Mouse (Mus musculus) spleen, adult 18-20 months (tissue): ENCODE results near the gene Mia.

Source experiments
- DNase-seq, 2 experiments: peaks; one replicate each; pipeline ENCODE4 v3.0.0; 2022; ENCODE audit warnings: mixed read lengths in 2 of 2

Gene Mia

DNA sequence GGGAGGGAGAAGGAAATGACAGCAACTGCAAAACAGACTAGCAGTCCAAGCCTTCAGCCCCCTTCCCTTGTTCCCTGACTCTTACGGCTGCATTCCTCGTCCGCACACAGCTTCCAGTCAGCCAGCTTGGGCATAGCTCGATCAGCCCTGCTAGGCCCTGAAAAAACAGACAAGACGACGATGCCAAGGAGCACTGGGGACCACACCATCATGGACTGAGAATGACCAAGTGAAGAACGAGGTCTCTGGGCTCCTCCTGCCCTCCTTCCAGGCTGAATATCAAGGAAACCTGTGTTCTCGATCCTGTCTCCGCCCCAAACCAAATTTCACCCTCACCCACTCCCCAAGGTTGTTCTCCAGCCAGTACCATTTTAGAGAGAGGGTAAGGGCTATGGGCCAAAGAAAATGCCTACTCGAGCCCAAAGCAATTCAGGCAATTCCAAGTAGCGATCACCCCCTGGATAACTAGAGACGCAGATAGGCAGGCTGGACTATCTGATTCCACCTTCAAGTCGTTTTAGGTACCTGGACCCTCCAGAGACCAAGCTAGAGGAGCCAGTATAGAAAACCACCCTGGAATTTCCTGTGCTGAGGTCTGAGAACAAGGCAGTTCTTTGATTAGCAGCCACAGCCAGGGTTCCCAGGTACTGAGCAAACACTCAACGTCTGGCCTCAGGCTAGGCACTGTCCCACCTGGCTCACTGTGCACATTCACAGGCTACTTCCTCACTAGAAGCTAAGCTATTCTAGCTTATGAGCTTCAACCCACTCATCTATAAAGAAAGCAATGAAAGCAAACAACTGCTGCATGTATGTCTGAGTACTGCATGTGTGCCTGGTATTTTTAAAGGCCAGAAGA, at the start of gene Mia, which contains the start of gene Gm21983:
Gene Mia, minus strand, starts transcription at position 321 of the 859 bp plus-strand sequence.
Gene Gm21983, minus strand, starts transcription at position 250 of the 859 bp plus-strand sequence.
- no peak for DNase-seq

DNA sequence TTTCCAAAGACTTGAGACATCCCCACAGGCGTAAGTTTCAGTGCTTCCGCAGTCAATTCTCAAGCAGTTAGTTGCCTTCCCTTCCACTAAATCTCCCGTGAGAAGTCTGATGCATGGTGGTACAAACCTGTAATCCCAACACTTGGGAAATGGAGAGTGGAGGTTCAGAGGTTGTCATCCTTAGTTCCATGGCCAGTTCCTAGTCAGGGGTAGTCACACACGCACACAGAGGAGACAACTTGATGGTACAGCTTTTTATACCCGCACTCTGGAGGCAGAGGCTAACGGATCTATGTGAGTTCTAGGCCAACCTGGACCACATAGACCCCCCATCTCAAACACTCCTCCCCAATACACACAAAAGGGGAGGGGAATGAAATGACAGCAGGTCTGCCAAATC, 47.9 kb upstream of the Mia start:
- DNase-seq, result no peak

DNA sequence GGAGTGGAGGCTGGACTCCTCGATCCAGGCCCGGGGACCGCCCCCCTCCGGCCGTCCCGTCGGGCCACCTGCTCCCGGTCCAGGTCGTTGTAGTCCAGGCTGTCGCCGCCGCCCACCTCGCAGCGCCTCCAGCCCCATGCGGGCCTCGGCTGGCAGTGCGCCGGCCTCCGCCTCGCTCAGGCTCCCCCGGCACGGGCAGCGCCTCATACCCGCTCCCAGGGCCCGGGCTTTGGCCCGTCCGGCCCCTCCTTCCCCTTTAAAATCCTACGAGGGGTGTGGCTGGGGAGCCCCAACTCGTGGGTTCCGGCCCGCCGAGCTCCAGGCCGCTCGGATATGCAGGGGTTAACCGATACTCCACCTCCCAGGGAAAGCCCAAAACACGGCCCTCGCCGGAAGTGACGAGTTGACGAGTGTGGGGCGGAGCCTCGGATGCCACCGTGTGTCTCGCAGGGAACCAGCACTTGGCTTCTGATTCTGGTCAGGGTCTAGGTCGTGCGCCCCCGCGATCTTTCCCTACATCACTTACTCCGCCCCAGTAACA, 47.4 kb upstream of the Mia start, which contains the start of gene Itpkc:
Gene Itpkc, minus strand, starts transcription at position 381 of the 541 bp plus-strand sequence.
- DNase-seq, result peak; percentile 80 to 86

DNA sequence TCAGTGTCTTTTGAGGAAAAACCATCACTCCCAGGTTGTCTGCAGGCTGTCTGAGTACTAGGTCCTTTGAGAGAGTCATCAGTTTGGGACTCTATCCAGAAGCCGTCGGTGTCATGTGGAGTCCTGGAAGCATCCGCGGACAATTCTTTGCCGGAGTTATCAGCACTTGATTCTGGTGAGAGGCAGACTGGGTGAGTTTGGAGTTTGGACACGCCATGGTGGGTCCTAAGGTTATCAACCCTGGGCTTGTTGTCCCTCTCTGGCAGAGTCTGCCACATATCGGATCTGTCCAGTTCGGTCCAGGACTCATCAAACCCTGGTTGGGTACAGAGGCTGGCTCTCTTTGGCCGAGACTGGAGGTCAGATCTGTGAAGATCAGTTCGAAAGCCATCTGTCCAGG, 46.7 kb upstream of the Mia start:
- DNase-seq, result no peak

DNA sequence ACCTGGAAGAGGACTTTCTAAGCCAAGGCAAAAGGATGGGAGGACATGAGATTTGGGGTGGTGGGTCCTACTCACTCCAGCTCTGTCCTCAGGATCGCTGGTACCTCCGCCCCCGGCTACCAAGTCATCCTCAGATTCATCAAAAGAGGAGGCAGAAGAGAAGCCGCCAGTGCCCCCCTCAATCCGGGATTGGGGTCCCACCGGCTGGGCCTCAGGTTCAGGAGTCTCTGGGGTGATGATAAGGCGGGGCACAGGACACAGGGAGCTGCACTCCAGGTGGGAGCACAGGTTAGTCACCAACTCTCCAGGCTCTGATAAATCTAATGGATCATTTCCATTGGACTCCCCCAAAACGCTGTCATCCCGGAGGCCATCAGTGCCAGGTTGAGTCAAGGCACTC, 46.3 kb upstream of the Mia start:
- no peak for DNase-seq

DNA sequence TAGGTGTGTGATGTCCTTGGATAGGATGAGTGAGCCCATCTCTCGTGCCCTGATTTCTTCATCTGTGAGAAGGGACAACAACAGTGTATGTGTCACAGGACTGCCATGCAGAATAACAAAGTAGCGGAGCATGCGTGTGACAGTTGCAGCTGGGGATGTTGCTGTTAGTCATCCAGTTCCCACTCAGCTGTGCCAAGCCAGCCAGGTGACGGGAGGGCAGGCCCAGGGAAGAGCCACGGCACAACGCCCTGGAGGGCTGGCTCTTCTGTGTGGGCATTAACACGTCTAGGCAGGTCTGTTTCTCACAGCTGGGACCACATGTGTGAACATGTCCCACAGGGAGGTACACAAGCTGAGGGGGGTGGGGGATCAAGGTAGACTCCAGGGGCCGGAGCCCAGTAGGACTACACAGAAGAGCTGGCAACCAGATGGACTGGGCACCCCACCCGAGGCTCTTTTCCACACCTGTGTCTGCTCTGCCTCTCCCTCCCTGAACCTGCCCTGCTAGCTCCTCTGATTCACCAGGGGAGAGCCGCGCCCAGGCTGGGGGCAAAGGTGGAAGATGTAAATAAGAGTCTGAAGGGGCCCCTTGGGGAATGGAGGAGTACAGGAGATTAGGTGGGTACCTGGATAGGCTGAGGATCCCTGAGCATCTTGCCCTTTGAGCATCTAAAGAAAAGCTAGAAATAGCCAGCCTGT, 44.1 kb upstream of the Mia start:
- DNase-seq, result no peak

DNA sequence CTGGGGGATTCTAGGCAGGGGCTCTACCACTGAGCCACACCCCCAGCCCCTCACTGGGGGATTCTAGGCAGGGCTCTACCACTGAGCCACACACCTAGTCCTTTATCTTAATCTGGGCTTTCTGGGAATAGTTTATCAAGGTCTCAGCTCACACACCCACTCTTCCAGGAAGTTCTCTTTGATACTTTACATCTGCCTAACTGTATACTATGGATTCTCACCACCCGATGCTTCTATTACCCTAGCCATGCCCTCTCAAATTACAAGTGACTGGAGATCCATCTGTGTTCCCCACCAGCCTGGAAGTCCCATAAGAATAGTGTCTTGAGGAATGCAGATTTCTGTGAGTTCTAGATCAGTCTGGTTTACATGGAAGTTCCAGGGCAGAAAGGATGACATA, 41.6 kb upstream of the Mia start:
- no peak for DNase-seq

DNA sequence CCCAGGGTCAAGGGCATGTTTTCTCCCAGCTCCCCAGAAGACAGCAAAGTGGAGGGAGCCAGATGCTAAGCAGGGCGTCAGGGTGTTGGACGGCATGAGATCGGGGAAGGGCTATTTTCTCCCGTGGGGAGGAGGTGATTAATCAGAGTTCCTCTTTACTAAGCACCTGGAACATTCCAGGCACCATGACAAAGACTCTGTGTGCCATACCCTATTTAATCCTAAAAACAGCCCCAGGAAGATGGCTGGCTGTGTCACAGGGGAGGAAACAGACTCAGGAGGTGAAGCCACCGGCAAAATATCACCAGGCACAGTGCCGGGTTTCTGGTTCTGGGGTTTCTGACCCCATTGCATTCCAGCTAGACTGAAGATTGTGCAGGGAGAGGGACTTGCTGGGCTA, 41.0 kb upstream of the Mia start:
- DNase-seq, result no peak

DNA sequence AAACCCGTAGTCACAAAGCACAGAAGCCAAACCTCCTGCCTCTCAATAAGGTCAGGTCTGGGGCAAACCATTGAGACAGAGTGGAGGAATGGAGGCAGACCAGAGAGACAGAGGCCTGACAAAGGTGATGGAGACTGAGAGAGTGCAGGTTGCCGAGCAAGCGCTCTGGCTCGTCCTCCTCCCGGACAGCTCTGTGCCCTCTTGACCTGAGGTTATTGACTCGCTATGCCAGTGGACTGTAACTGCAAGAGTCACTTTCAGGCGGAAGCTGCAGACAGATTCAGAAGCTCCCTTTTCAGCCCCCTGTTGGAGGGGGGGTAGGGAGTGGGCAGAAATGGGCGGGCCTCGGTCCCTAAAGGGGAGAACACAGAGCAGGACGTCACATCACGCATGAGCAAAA, 39.0 kb upstream of the Mia start:
- no peak for DNase-seq

DNA sequence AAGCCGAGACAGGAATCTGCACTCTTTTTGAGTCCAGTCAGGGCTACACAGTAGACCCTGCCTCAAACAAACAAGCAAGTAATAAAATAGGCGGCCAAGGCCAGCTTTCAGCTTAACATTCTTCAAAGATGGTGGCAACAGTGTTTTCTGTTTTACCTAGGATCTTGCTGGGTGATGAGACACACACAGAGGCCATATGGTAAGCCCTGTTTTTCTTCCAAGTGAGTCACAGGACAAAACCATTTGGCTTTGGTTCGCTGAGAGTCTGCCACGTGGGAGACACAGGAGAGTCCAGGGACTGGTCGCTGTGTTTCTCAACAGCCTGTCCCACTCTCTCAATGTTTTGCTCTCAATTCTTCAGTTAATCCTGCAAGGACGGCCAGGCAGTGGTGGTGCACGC, 37.6 kb upstream of the Mia start:
- no peak for DNase-seq

DNA sequence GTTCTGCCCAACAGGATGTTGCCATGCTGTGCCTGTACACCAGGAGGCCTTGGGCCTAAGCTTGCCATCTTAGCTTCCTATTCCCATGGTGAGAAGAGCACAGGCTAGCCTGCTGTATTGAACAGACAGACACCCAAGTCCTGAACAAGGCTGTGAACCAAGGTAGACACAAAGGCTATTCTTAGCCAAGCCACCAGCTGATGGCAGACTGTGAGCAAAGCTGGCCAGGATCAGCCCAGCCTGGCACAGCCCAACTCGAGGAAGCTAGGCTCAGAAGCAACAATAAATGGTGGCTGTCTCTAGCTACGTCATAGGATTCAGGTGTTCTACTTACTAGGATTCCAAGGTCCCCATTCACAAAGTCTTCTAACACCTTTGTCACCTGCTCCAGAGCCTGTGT, 31.7 kb upstream of the Mia start:
- no peak for DNase-seq

DNA sequence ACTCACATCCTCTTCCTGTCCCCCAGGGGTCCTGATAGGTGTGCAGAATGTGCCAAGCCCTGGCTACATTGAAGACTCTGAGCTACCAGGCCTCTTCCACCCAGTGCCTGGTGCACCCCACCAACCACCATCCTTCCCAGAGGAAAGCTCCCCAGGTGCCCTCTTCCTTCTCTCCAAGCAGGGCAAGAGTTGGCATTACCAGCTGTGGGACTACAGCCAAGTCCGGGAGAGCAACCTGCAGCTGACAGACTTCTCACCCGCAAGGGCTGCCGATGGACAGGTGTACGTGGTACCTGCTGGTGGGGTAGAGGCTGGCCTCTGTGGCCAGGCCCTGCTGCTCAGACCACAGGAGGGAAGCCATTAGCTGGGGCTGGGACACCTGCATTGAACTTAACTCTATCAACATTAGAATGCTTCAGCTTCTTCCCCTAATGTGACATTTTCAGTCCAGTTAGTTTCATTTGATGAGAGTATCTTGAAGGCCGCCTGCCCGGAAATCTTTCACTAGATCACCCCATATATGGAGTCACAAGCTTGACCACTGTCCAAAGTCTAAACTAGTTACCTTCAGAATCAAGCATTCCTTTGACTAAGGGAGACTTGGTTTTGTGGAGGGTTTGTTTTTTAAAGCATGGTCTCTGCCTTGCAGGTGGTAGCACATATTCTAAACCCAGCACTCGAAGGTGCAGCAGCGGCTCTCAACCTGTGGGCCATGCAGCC, 22.9 kb upstream of the Mia start:
- DNase-seq, result no peak

DNA sequence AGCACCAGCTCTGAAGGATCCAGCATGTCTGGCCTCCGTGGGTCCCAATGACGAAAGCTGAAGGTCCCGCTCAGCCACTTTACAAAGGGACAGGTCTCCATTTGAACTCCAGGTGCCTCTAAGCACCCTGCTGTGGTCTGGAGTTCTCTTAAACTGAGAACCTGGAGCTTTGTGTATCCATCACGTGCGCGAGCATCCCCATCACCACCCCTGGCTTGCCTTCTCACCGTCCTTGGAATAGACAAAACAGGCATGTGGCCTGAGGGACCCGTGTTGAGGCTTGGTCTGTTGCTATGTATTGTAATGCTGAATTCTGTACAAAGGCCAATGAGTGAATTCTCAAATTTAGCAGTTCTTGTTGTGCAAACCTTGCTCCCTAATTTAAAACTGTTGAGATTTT, 17.8 kb upstream of the Mia start:
- no peak for DNase-seq

DNA sequence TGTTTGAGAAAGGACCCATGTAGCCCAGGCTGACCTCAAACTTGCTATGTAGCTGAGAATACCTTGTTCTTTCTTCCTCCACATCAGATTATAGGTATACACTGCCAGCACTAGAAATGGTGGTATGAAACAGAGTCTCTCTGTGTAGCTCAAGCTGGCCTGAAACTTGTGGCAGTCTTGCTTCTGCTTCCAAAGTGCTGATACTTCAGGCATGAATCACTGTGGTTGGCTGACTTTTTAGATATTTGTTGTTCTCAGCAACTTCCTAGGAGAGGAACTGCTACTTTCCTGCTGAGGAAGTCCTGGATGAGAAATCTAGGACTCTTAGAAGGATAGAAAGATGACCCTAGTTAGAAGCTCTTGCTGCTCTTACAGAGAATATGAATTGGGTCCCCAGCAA, 17.4 kb upstream of the Mia start:
- no peak for DNase-seq

DNA sequence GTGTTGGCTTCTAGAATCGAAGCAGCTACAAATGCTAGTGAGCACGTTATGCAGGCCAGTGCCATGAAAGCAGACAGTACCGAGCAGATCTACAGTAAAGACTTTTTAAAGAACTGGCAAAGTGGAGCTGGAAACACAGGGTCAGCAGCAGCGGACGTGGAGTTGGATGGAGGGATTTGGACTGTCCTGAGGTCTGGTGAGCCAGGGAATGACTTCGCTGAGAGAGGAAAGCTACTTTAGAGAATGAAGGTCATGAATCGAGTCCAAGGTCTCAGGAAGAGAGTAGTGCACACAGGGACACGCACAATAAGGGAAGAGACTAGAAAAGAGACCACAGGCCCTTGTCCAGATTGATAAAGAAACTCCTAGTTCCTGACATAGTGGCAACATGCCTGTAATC, 16.7 kb upstream of the Mia start:
- no peak for DNase-seq

DNA sequence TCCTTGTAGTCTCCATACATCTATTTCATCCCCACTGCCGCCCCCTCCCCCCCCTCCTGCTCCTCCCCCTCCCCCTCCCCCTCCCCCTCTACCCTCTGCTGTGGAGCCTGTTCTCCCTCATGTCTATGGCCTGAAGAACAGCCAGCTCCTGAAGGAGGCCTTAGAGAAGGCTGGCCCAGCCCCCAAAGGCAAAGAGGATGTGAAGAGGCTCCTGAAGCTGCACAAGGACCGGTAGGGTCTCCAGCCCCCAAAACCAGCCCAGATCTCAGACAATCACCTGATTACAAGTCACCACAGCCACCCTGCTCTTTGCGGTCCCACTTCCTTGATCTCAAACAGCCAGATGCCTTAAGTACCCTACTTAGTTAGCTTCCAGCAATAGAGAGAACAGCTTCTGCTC, 16.2 kb upstream of the Mia start:
- DNase-seq, result no peak

DNA sequence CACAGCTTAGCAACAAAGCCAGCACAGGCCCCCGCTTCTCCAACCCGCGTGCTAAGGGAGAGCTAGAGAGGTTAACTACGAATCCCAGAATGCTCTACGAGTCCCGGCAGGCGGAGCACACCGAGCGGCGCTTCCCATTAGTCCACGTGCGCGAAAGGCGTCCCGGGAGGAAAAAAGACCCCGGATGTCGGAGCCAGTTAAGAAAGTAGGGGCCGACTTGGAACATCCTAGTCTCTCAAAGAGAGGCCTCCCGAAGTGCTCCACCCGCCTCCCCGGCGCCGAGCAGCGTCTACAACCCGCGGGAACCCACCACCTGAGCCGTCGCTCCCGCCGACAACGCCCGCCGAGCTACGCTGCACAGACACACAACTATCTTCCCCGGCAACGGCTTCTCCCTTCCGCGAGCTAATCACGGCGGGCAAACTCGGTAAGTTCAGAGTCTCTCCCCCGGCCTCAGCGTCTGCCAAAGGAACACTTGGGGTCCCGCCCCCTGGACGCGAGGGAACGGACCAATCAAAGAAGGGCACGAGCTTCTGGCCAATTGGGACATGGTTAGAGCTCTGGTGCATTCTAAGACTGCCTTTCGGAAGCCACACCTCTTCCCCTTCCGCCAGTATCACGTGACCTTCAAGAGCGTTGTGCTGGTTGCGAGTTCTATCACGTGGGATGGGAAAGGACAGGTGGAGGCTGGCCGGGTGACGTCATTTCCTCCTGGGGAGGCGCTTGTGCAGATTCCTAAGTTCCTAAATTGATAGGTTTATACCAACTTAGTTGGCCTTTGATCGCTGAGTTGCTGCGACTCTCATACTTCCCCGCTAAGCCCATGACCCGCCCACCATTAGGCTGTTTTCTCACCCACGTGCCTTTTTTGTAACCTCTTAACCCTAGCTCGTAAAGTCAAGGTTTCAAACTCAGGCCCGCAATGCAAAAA, 15.0 kb upstream of the Mia start, which contains the start of the genes BC024978 and Snrpa:
Gene BC024978, plus strand, starts transcription at position 101 of the 931 bp plus-strand sequence.
Gene Snrpa, minus strand, starts transcription at position 591 of the 931 bp plus-strand sequence.
- DNase-seq, result peak; percentile 87 to 92

DNA sequence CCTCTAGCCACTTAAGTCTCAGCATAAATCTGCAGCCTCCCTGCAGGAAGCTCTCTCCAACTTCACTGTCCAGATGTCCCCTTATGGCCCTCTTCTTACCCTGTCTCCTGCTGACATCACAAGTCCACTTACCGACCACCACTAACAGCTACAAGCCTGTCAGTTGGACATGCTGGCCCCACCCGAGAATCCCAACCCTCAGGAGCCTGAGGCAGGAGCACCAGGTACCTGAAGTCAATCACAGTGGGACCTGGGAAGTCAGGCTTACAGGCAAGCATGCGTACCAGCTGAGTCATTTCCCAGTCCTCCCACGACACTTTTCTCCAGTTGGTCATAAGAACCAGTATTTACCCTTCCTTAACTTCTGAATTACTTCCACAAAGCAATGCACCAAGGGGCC, 12.8 kb upstream of the Mia start:
- DNase-seq, result no peak

DNA sequence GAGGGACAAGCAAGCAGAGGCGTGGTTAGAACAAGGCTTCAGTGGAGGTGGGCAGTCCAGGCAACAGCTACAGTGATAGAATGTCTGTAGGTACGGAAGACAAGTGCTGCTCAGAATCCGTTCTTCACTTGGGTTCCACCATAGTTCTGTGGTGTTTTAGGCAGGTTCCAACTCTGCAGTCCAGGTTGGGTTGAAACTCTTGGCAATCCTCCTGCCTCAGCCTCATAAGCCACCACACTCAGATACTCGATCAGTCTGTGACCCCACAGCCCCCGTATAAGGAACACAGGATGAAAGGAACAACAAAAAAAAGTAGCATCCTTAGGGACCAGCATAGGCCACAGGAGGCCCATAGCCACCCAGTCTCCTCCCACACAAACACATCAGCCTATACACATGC, 11.5 kb upstream of the Mia start:
- no peak for DNase-seq

DNA sequence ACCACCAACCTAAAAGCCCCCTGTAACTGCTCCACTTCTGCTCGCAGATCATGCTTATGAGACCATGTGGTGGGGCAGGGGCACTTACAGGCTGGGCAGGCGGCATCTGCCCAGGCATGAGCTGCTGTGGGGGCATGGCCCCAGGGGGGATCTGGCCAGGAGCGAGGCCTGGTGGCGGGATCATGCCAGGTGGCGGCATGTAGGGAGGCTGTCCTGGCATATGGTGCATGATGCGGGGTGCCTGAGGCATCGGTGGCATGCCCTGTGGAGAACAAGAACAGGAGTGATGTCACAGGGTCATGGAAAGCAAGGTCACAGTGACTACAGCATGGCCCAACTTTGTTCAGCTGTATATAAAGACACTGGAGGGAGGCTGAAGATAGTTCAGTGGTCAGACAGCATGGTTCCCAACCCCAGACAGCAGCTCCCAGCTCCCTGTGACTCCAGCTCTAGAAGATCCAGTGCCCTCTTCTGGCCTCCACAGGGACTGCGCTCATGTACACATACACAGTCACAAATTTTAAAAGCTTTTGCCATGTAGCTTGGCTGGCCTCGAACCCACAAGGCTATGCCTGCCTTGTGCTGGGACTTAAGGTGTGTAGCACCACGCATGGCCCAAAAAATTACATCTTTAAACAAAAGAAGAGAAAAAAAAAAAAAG, 8.4 kb upstream of the Mia start:
- no peak for DNase-seq

DNA sequence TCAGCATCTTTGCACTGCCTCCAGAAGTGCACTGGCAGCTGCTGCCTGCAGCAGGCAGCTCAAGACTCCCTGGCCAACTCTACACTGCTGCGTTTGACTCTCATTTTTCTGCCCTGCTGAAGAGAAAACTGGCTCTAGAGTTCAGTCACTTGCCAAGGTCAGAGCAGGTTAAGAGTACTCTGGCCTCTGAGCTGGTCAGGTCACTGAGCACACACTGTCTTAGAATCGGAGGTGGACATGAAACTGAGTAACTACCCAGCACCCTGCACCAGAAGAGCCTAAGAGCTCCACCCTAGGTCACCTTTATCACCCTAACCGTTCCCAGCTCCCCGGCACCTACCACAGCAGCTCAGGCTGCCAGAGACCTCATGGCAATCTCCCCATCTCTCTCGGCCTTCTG, 5.0 kb upstream of the Mia start:
- DNase-seq, result no peak
